Mouse (Mus musculus): ENCODE measurements around the gene Gm5868.

DNA sequence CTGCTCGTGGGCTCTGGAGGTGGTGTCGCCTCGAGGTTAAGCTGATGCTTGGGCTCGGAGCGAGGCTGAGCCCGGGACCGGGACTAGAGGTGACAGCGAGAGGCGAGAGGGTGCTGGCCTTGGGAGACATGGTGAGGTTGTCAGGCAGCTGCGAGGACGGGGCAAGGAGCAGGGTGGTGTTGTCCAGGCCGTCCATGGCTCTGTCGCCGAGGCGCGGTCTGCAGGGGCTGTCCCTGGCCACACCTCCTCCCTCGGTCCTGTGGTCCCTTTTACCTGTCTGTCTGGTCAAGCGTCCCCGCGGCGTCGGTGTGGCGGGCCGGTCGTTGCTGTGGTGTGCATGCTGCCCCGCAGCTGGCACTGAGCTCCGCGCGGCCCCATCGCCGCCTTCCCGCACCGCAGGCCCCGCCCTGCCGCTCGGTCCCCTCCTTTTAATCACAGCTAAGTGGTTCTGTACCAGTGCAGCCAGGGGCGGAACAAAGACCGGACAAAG is at the start of gene Gm5868:
- TF ChIP-seq GATA1 (IDR thresholded peaks at IDR 0.05; ENCODE audit: borderline replicate concordance, low read length) = no peak
- TF ChIP-seq FLI1 (IDR thresholded peaks at IDR 0.05; ENCODE audit: low read length) = no peak
